Mouse (Mus musculus) kidney, adult 9 months (tissue): Measurements from ENCODE around the gene Spink8.
"Not testable (repeated sequence)": the region's sequence is repeated elsewhere in the genome, so short reads cannot be mapped to it uniquely, and the experiment has no call there.

Experiments used
- DNase-seq: peaks from one replicate; pipeline ENCODE4 v3.0.0; 2022

The Spink8 gene

GRCm38 (mm10) chr9:109811980-109812379, at the start of gene Spink8:
Gene Spink8 (plus strand): TSS chr9:109812280.
- DNase-seq: no peak

GRCm38 (mm10) chr9:109766841-109767240, 45.2 kb upstream of the Spink8 start:
- DNase-seq: not testable (repeated sequence)

- not testable (repeated sequence) for DNase-seq
Observed at GRCm38 (mm10) chr9:109790570-109790969, 21.5 kb upstream of the Spink8 start, which contains the start of gene Fbxw27. Gene Fbxw27 (minus strand): TSS chr9:109790670.

GRCm38 (mm10) chr9:109795221-109795620, 16.9 kb upstream of the Spink8 start:
- DNase-seq: no peak

GRCm38 (mm10) chr9:109795811-109796210, 16.3 kb upstream of the Spink8 start:
- DNase-seq: no peak

GRCm38 (mm10) chr9:109798051-109798450, 14.0 kb upstream of the Spink8 start:
- DNase-seq: peak; percentile 10

GRCm38 (mm10) chr9:109805596-109805995, 6.5 kb upstream of the Spink8 start:
- peak; percentile 60 for DNase-seq

GRCm38 (mm10) chr9:109806260-109806659, 5.8 kb upstream of the Spink8 start:
- no peak for DNase-seq

- DNase-seq: no peak
Observed at GRCm38 (mm10) chr9:109806695-109807293, 5.3 kb upstream of the Spink8 start.

GRCm38 (mm10) chr9:109807898-109808297, 4.2 kb upstream of the Spink8 start:
- DNase-seq: no peak

GRCm38 (mm10) chr9:109813424-109813823, 1.3 kb downstream of the Spink8 start:
- no peak for DNase-seq

GRCm38 (mm10) chr9:109816341-109816740, 4.3 kb downstream of the Spink8 start:
- no peak for DNase-seq

GRCm38 (mm10) chr9:109825739-109826138, 13.7 kb downstream of the Spink8 start:
- no peak for DNase-seq

- DNase-seq: no peak
Observed at GRCm38 (mm10) chr9:109826181-109826580, 14.1 kb downstream of the Spink8 start.

- DNase-seq: peak; percentile 90
Observed at GRCm38 (mm10) chr9:109832391-109833087, 20.5 kb downstream of the Spink8 start, which contains the start of gene Nme6. Gene Nme6 (plus strand): TSS chr9:109832749.

GRCm38 (mm10) chr9:109833088-109833412, 21.0 kb downstream of the Spink8 start:
- no peak for DNase-seq

GRCm38 (mm10) chr9:109849312-109849758, 37.3 kb downstream of the Spink8 start, which contains the start of gene Camp:
Gene Camp (minus strand): TSS chr9:109849617.
- DNase-seq: no peak

GRCm38 (mm10) chr9:109850099-109850498, 38.0 kb downstream of the Spink8 start:
- DNase-seq: no peak

- no peak for DNase-seq
Observed at GRCm38 (mm10) chr9:109854341-109854740, 42.3 kb downstream of the Spink8 start.

GRCm38 (mm10) chr9:109855947-109856346, 43.9 kb downstream of the Spink8 start:
- no peak for DNase-seq

- DNase-seq: peak; percentile 73
Observed at GRCm38 (mm10) chr9:109862397-109863044, 50.4 kb downstream of the Spink8 start.

- no peak for DNase-seq
Observed at GRCm38 (mm10) chr9:109863085-109863484, 51.0 kb downstream of the Spink8 start.

- no peak for DNase-seq
Observed at GRCm38 (mm10) chr9:109866218-109866617, 54.1 kb downstream of the Spink8 start.
